Mouse (Mus musculus): Measurements from ENCODE around the gene Cul5. TPM values are rescaled to one million over a fixed set of nuclear protein-coding genes. Genes with fewer than 3 reads are reported as not detected.
A peak's percentile ranks its signal among the peaks of the same experiment; 100 is the strongest.

Gene Cul5
- polyA plus RNA-seq, 1 experiment, result 20.7 TPM

GRCm38 (mm10) chr9:53634796-53635195, 35.0 kb downstream of the Cul5 start:
- WGBS, result 92% methylated on average over 6 of the region's 6 CpGs
- H3K4me3 ChIP-seq (replicated peaks; ENCODE audit: insufficient read depth, low read depth, low read length), result no peak overlapping the region

GRCm38 (mm10) chr9:53615246-53615645, 54.6 kb downstream of the Cul5 start:
- H3K4me1 ChIP-seq (ENCODE audit: control insufficient read depth, insufficient read depth, low read length), result no peaks in the 10 kb centered on the region
- no peak overlapping the region for H3K27ac ChIP-seq (ENCODE audit: insufficient read depth, low read length)
- TF ChIP-seq POLR2A (IDR thresholded peaks at IDR 0.05; ENCODE audit: borderline replicate concordance, insufficient read depth, low read length) (no peak), CTCF (IDR thresholded peaks at IDR 0.05; ENCODE audit: borderline replicate concordance, insufficient read depth, low read depth, low read length) (no peak)
- DNase-seq, result no peak
- no peaks in the 10 kb centered on the region for H3K27me3 ChIP-seq (ENCODE audit: control insufficient read depth, insufficient read depth, low read length)
- WGBS, result 76% methylated on average over 8 of the region's 8 CpGs
- H3K4me3 ChIP-seq (replicated peaks; ENCODE audit: insufficient read depth, low read depth, low read length), result no peak overlapping the region

More at GRCm38 (mm10) chr9:53634796-53635195, 35.0 kb downstream of the Cul5 start:
- H3K27me3 ChIP-seq (ENCODE audit: control insufficient read depth, insufficient read depth, low read length), result no peaks in the 10 kb centered on the region
- no peak for DNase-seq
- TF ChIP-seq POLR2A (IDR thresholded peaks at IDR 0.05; ENCODE audit: borderline replicate concordance, insufficient read depth, low read length) (no peak), CTCF (IDR thresholded peaks at IDR 0.05; ENCODE audit: borderline replicate concordance, insufficient read depth, low read depth, low read length) (no peak)
- no peak overlapping the region for H3K27ac ChIP-seq (ENCODE audit: insufficient read depth, low read length)
- H3K4me1 ChIP-seq (ENCODE audit: control insufficient read depth, insufficient read depth, low read length), result no peaks in the 10 kb centered on the region

- Histone ChIP-seq H3K27me3 (ENCODE audit: control insufficient read depth, insufficient read depth, low read length) (no peaks in the 10 kb centered on the region), H3K27ac (ENCODE audit: insufficient read depth, low read length) (no peak overlapping the region), H3K4me1 (ENCODE audit: control insufficient read depth, insufficient read depth, low read length) (no peaks in the 10 kb centered on the region), H3K4me3 (replicated peaks; ENCODE audit: insufficient read depth, low read depth, low read length) (no peak overlapping the region)
- no peak for DNase-seq
- WGBS, result 83% methylated on average over 4 of the region's 4 CpGs
- TF ChIP-seq POLR2A (IDR thresholded peaks at IDR 0.05; ENCODE audit: borderline replicate concordance, insufficient read depth, low read length) (no peak), CTCF (IDR thresholded peaks at IDR 0.05; ENCODE audit: borderline replicate concordance, insufficient read depth, low read depth, low read length) (no peak)
Measured at GRCm38 (mm10) chr9:53614286-53614685, 55.5 kb downstream of the Cul5 start.

GRCm38 (mm10) chr9:53609968-53610781, 59.6 kb downstream of the Cul5 start, which contains the start of gene Acat1:
Acat1 (minus strand) TSS chr9:53610382.
- H3K4me1 ChIP-seq (ENCODE audit: control insufficient read depth, insufficient read depth, low read length), result no peaks in the 10 kb centered on the region
- peak; percentile 83 for TF ChIP-seq POLR2A (IDR thresholded peaks at IDR 0.05; ENCODE audit: borderline replicate concordance, insufficient read depth, low read length)
- TF ChIP-seq CTCF (IDR thresholded peaks at IDR 0.05; ENCODE audit: borderline replicate concordance, insufficient read depth, low read depth, low read length), result no peak
- peak within 1 kb of the TSS; percentile 93 for H3K4me3 ChIP-seq (replicated peaks; ENCODE audit: insufficient read depth, low read depth, low read length)
- WGBS, result 1% methylated on average over 52 of the region's 52 CpGs
- no peaks in the 10 kb centered on the region for H3K27me3 ChIP-seq (ENCODE audit: control insufficient read depth, insufficient read depth, low read length)
- peak within 1 kb of the TSS; percentile 82 for H3K27ac ChIP-seq (ENCODE audit: insufficient read depth, low read length)
- peak; percentile 95 for DNase-seq

GRCm38 (mm10) chr9:53609306-53609967, 60.4 kb downstream of the Cul5 start:
- H3K4me1 ChIP-seq (ENCODE audit: control insufficient read depth, insufficient read depth, low read length), result peaks cover 7% of the 10 kb centered on the region
- WGBS, result 47% methylated on average over 12 of the region's 12 CpGs
- H3K4me3 ChIP-seq (replicated peaks; ENCODE audit: insufficient read depth, low read depth, low read length), result peak overlapping the region; percentile 93
- H3K27me3 ChIP-seq (ENCODE audit: control insufficient read depth, insufficient read depth, low read length), result no peaks in the 10 kb centered on the region
- DNase-seq, result no peak
- peak overlapping the region; percentile 82 for H3K27ac ChIP-seq (ENCODE audit: insufficient read depth, low read length)
- TF ChIP-seq CTCF (IDR thresholded peaks at IDR 0.05; ENCODE audit: borderline replicate concordance, insufficient read depth, low read depth, low read length), result no peak
- TF ChIP-seq POLR2A (IDR thresholded peaks at IDR 0.05; ENCODE audit: borderline replicate concordance, insufficient read depth, low read length), result no peak

GRCm38 (mm10) chr9:53607816-53608215, 62.0 kb downstream of the Cul5 start:
- TF ChIP-seq POLR2A (IDR thresholded peaks at IDR 0.05; ENCODE audit: borderline replicate concordance, insufficient read depth, low read length), result no peak
- TF ChIP-seq CTCF (IDR thresholded peaks at IDR 0.05; ENCODE audit: borderline replicate concordance, insufficient read depth, low read depth, low read length), result no peak
- Histone ChIP-seq H3K4me3 (replicated peaks; ENCODE audit: insufficient read depth, low read depth, low read length) (no peak overlapping the region), H3K4me1 (ENCODE audit: control insufficient read depth, insufficient read depth, low read length) (peaks cover 9% of the 10 kb centered on the region), H3K27ac (ENCODE audit: insufficient read depth, low read length) (no peak overlapping the region), H3K27me3 (ENCODE audit: control insufficient read depth, insufficient read depth, low read length) (no peaks in the 10 kb centered on the region)
- WGBS, result 74% methylated on average over 4 of the region's 4 CpGs
- no peak for DNase-seq

- Histone ChIP-seq H3K4me3 (replicated peaks; ENCODE audit: insufficient read depth, low read depth, low read length) (no peak overlapping the region), H3K4me1 (ENCODE audit: control insufficient read depth, insufficient read depth, low read length) (peaks cover 9% of the 10 kb centered on the region), H3K27ac (ENCODE audit: insufficient read depth, low read length) (no peak overlapping the region), H3K27me3 (ENCODE audit: control insufficient read depth, insufficient read depth, low read length) (no peaks in the 10 kb centered on the region)
- DNase-seq, result no peak
- WGBS, result 90% methylated on average over 3 of the region's 3 CpGs
- TF ChIP-seq POLR2A (IDR thresholded peaks at IDR 0.05; ENCODE audit: borderline replicate concordance, insufficient read depth, low read length) (no peak), CTCF (IDR thresholded peaks at IDR 0.05; ENCODE audit: borderline replicate concordance, insufficient read depth, low read depth, low read length) (no peak)
Measured at GRCm38 (mm10) chr9:53607192-53607591, 62.6 kb downstream of the Cul5 start.
